8 mouse cellular contexts compared by ENCODE assay signal in genomic region chr8:31033281-31033680, GRCm38 (mm10).
DNase-seq lines count a peak whose midpoint lies in the region; ATAC-seq and TF ChIP-seq lines count a peak whose summit lies in the region.

No protein-coding gene starts in this region.

- intact Hi-C loops in gastrocnemius, adult 2 months (cut with DNase I), result loop anchor here (1.0 kb wide), 1 partner anchor 193 kb away; no protein-coding TSS in a partner anchor

- H3K4me1 ChIP-seq in hindbrain, embryonic 16.5 days (ENCODE audit: control insufficient read depth, insufficient read depth, low read depth, low read length), result peaks cover 5% of the 10 kb centered on the region

- 3% methylated on average over 13 of the region's 13 CpGs for WGBS in hindbrain, embryonic 16.5 days

- peak overlapping the region; percentile 73 for H3K4me3 ChIP-seq in gastrocnemius, adult 2 months
- peak overlapping the region; percentile 43 for H3K4me3 ChIP-seq in hindbrain, embryonic 16.5 days (ENCODE audit: low read length)

- H3K9me3 ChIP-seq in hindbrain, embryonic 16.5 days (ENCODE audit: control insufficient read depth, low read length), result no peaks in the 10 kb centered on the region

- H3K27ac ChIP-seq in gastrocnemius, adult 2 months, result peak overlapping the region; percentile 82
- peak overlapping the region; percentile 79 for H3K27ac ChIP-seq in hindbrain, embryonic 16.5 days (ENCODE audit: low read depth, low read length)

- peak overlapping the region; percentile 66 for H3K4me2 ChIP-seq in hindbrain, embryonic 16.5 days (ENCODE audit: low read length)

- TF ChIP-seq CTCF in gastrocnemius, adult 2 months (IDR thresholded peaks at IDR 0.05), result no peak; the same call in 1 of the 2 replicates

- DNase-seq in R1 (ENCODE audit: low read depth, low spot score), result peak; percentile 82
- peak; percentile 88 to 95 for DNase-seq in cerebellum, postnatal 36 days
- DNase-seq in gastrocnemius, adult 2 months, result peak; percentile 90
- peak; percentile 78 for DNase-seq in left cerebral cortex, adult 11 months (ENCODE audit: low spot score)
- DNase-seq in lung, postnatal 36 days, result peak; percentile 92
- DNase-seq in retina, embryonic 14.5 days (ENCODE audit: low spot score), result peak; percentile 93
- peak; percentile 44 to 64 for DNase-seq in thymus, postnatal 36 days

- H3K27me3 ChIP-seq in hindbrain, embryonic 16.5 days (replicated peaks; ENCODE audit: control insufficient read depth, insufficient read depth, low read length), result no peaks in the 10 kb centered on the region

- H3K36me3 ChIP-seq in hindbrain, embryonic 16.5 days (ENCODE audit: control insufficient read depth, insufficient read depth, low read length), result no peaks in the 10 kb centered on the region

- peak; percentile 56 for ATAC-seq in hindbrain, embryonic 16.5 days

- H3K9ac ChIP-seq in hindbrain, embryonic 16.5 days (ENCODE audit: low read depth, low read length), result peak overlapping the region; percentile 60

Comparison
In these comparisons a context has a peak if more than half of its experiments do, and no peak if none do; other contexts are left out.
1. Peak in every context shown above with its lines: DNase-seq, ATAC-seq, H3K4me3 ChIP-seq and H3K27ac ChIP-seq.